Mouse (Mus musculus) frontal cortex, adult 2 months (tissue): Measurements from ENCODE around the gene Lsr. TPM values are rescaled to one million over a fixed set of nuclear protein-coding genes. Genes with fewer than 3 reads are reported as not detected.
"Not testable (repeated sequence)": the region's sequence is repeated elsewhere in the genome, so short reads cannot be mapped to it uniquely, and the experiment has no call there.

ENCODE experiments used
- DNase-seq, 2 experiments: peaks; one replicate each; pipeline ENCODE4 v3.0.0; 2022; ENCODE audit warnings: low spot score in 1 of 2; ENCODE audit errors: extremely low spot score in 1 of 2
- polyA plus RNA-seq: library from polyadenylated mRNA; depleted of rRNA; stranded (reverse); fragments of >200 nt; gene quantifications from 2 replicates; pipeline ENCODE4 v1.2.3, GENCODE M21; 2012; rRNA removed

Gene Lsr
- polyA plus RNA-seq, 1 experiment = 10.3 TPM

- DNase-seq = not testable (repeated sequence)
Observed at GRCm38 (mm10) chr7:30942365-30942764, 30.9 kb downstream of the Lsr start.

GRCm38 (mm10) chr7:30940070-30940469, 33.2 kb downstream of the Lsr start:
- DNase-seq = not testable (repeated sequence)

- DNase-seq = not testable (repeated sequence)
Observed at GRCm38 (mm10) chr7:30935422-30936099, 37.7 kb downstream of the Lsr start.

GRCm38 (mm10) chr7:30924581-30924980, 48.7 kb downstream of the Lsr start, which contains the start of gene Hamp2:
Gene Hamp2, minus strand, starts transcription at chr7:30924681.
- not testable (repeated sequence) for DNase-seq

GRCm38 (mm10) chr7:30924071-30924470, 49.2 kb downstream of the Lsr start:
- DNase-seq = no peak

GRCm38 (mm10) chr7:30922490-30922889, 50.8 kb downstream of the Lsr start:
- DNase-seq = not testable (repeated sequence)

GRCm38 (mm10) chr7:30920217-30920616, 53.0 kb downstream of the Lsr start:
- DNase-seq = no peak

- DNase-seq = no peak
Observed at GRCm38 (mm10) chr7:30917219-30917618, 56.0 kb downstream of the Lsr start.

GRCm38 (mm10) chr7:30916713-30917112, 56.6 kb downstream of the Lsr start:
- DNase-seq = no peak

- peak in 1 of 2 experiments; percentile 7 for DNase-seq
Observed at GRCm38 (mm10) chr7:30914732-30915131, 58.5 kb downstream of the Lsr start, which contains the start of gene Mag. Gene Mag, minus strand, starts transcription at chr7:30914873.

GRCm38 (mm10) chr7:30909773-30910172, 63.5 kb downstream of the Lsr start:
- DNase-seq = no peak

GRCm38 (mm10) chr7:30908992-30909431, 64.3 kb downstream of the Lsr start:
- no peak for DNase-seq

- no peak for DNase-seq
Observed at GRCm38 (mm10) chr7:30908277-30908991, 64.8 kb downstream of the Lsr start.

Other genes with a start within 250 kb of the Lsr start
- gene Tmem147, start 243.9 kb downstream of the Lsr start, polyA plus RNA-seq = 167 and 185 TPM in 2 replicates
- gene Gapdhs, start 229.8 kb downstream of the Lsr start, polyA plus RNA-seq = not detected in 2 replicates
- gene Sbsn, start 222.0 kb downstream of the Lsr start, polyA plus RNA-seq = 14.6 and 15.1 TPM in 2 replicates
- 4.5 and 8.2 TPM in 2 replicates for gene Dmkn, start 209.7 kb downstream of the Lsr start, polyA plus RNA-seq
- gene Krtdap, start 185.6 kb downstream of the Lsr start, polyA plus RNA-seq = not detected in 2 replicates
- gene Ffar2, start 149.7 kb downstream of the Lsr start, polyA plus RNA-seq = 0.13 and 0.14 TPM in 2 replicates
- gene Ffar3, start 117.3 kb downstream of the Lsr start, polyA plus RNA-seq = not detected in 2 replicates
- gene Ffar1, start 111.9 kb downstream of the Lsr start, polyA plus RNA-seq = not detected in 2 replicates
- gene Cd22, start 93.1 kb downstream of the Lsr start, polyA plus RNA-seq = 0.66 and 0.78 TPM in 2 replicates
- gene Mag, start 58.6 kb downstream of the Lsr start, polyA plus RNA-seq = 208 and 271 TPM in 2 replicates
- gene Hamp2, start 48.8 kb downstream of the Lsr start, polyA plus RNA-seq = not detected in 2 replicates
- gene Hamp, start 29.4 kb downstream of the Lsr start, polyA plus RNA-seq = not detected in 2 replicates
- gene Usf2, start 16.7 kb downstream of the Lsr start, polyA plus RNA-seq = 194 and 251 TPM in 2 replicates
- 0.21 and 0.26 TPM in 2 replicates for gene Fam187b, start 326 bp upstream of the Lsr start, polyA plus RNA-seq
- 37.6 and 40.5 TPM in 2 replicates for gene Fxyd5, start 69.0 kb upstream of the Lsr start, polyA plus RNA-seq
- 188 and 275 TPM in 2 replicates for gene Fxyd7, start 78.0 kb upstream of the Lsr start, polyA plus RNA-seq
- 127 and 169 TPM in 2 replicates for gene Fxyd1, start 83.7 kb upstream of the Lsr start, polyA plus RNA-seq
- 28.1 and 31.7 TPM in 2 replicates for gene Lgi4, start 85.9 kb upstream of the Lsr start, polyA plus RNA-seq
- 1.8 and 2.6 TPM in 2 replicates for gene Fxyd3, start 103.2 kb upstream of the Lsr start, polyA plus RNA-seq
- gene Hpn, start 141.8 kb upstream of the Lsr start, polyA plus RNA-seq = 3.3 and 4.0 TPM in 2 replicates
- gene Scn1b, start 153.5 kb upstream of the Lsr start, polyA plus RNA-seq = 627 and 752 TPM in 2 replicates
- gene Gramd1a, start 182.4 kb upstream of the Lsr start, polyA plus RNA-seq = 174 and 186 TPM in 2 replicates